Mouse (Mus musculus): ENCODE data around the gene Aqp3.

DNA sequence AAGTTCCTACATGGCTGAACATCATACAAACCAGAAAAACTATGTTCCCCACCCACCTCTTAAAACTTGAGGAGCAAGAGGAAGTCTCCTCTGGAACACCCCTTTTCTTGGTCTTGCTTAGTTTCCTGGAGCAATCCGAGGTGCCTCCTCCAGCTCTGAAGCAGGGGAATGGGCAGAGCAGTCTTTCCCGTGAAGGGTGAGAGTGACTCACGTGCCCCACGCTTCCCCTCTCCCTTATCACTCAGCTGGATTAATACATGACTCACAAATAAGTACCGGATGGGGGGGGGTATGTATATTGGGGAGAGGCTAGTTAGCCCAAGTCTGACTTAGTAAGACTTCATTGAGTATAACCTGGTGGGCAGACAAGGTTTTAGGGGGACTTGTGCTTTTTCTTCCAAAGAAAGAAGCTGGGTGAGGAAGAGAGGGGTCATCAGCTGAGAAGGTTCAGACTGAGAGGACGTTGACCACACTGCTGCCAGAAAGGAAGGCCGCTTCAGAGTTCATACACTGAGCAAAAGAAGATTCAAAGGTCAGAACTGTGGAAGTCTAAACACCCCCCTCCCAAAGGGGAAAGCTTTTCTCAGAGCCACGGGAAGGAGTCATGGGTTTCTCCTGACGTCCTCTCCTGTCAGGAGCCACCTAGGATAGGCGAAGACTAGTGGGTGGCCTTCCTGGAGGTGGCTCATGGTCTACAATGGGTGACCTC, 10.9 kb upstream of the Aqp3 start:
- TF ChIP-seq CTCF (IDR thresholded peaks at IDR 0.05; ENCODE audit: extremely low read depth, insufficient read depth, insufficient read length, insufficient replicate concordance) = no peak
- no peak for TF ChIP-seq POLR2A (IDR thresholded peaks at IDR 0.05; ENCODE audit: low read depth, low read length)

Data from spleen, adult 2 months (tissue).